Mouse (Mus musculus) left cerebral cortex, postnatal 25 days (tissue): ENCODE data around the gene Sipa1l2. TPM values are rescaled to one million over a fixed set of nuclear protein-coding genes. Genes with fewer than 3 reads are reported as not detected.
A peak's percentile ranks its signal among the peaks of the same experiment; 100 is the strongest.

Source experiments
- DNase-seq, 2 experiments: peaks; one replicate each; pipeline ENCODE4 v3.0.0; 2022; ENCODE audit warnings: low spot score in 2 of 2, mixed read lengths in 1 of 2
- intact Hi-C: fragments of 180-260 bp; cut with DNase I; formaldehyde crosslinking; loops from one replicate; pipeline ENCODE4 v1.15.1; 2025
- total RNA-seq, 2 experiments: library from RNA; stranded (reverse); gene quantifications; 2 replicates each; pipeline ENCODE4 v1.2.3; 2021

The Sipa1l2 gene
- total RNA-seq, 2 experiments from 2014 or later = 39.6 to 40.6 TPM

GRCm38 (mm10) chr8:125586587-125586986 is 17.0 kb upstream of the Sipa1l2 start:
- intact Hi-C loops = no loop called here
- DNase-seq = peak in 1 of 2 experiments; percentile 60

- no peak for DNase-seq
- intact Hi-C loops = no loop called here
Measured at GRCm38 (mm10) chr8:125584276-125584675, 14.7 kb upstream of the Sipa1l2 start.

GRCm38 (mm10) chr8:125580426-125580825 is 10.8 kb upstream of the Sipa1l2 start:
- intact Hi-C loops = no loop called here
- DNase-seq = no peak

- no peak for DNase-seq
- intact Hi-C loops = no loop called here
Measured at GRCm38 (mm10) chr8:125576127-125576526, 6.5 kb upstream of the Sipa1l2 start.

- intact Hi-C loops = loop anchor here (5.0 kb wide), 4 partner anchors 93 to 447 kb away; partner anchors contain the start of gene Map10
- peak; percentile 49 to 62 for DNase-seq
Measured at GRCm38 (mm10) chr8:125574280-125574679, 4.7 kb upstream of the Sipa1l2 start.

GRCm38 (mm10) chr8:125572246-125572645 is 2.6 kb upstream of the Sipa1l2 start:
- intact Hi-C loops = loop anchor here (5.0 kb wide), 4 partner anchors 95 to 445 kb away; partner anchors contain the start of gene Map10
- DNase-seq = no peak

- DNase-seq = peak in 1 of 2 experiments; percentile 47
- intact Hi-C loops = loop anchor here (5.0 kb wide), 4 partner anchors 96 to 444 kb away; partner anchors contain the start of gene Map10
Measured at GRCm38 (mm10) chr8:125570835-125571465, 1.3 kb upstream of the Sipa1l2 start.

- DNase-seq = no peak
- intact Hi-C loops = loop anchor here (5.0 kb wide), 4 partner anchors 97 to 443 kb away; partner anchors contain the start of gene Map10
Measured at GRCm38 (mm10) chr8:125570389-125570788, 781 bp upstream of the Sipa1l2 start.

- DNase-seq = peak; percentile 45 to 77
- intact Hi-C loops = loop anchor here (2.0 to 5.0 kb wide), 4 partner anchors 107 to 402 kb away; no protein-coding TSS in a partner anchor
Measured at GRCm38 (mm10) chr8:125568851-125569532, 616 bp downstream of the Sipa1l2 start.

- intact Hi-C loops = loop anchor here (2.0 to 5.0 kb wide), 4 partner anchors 106 to 401 kb away; no protein-coding TSS in a partner anchor
- DNase-seq = peak in 1 of 2 experiments; percentile 44
Measured at GRCm38 (mm10) chr8:125568421-125568850, 1.2 kb downstream of the Sipa1l2 start.

GRCm38 (mm10) chr8:125567569-125567968 is 2.0 kb downstream of the Sipa1l2 start:
- intact Hi-C loops = loop anchor here (5.0 kb wide), 3 partner anchors 105 to 400 kb away; no protein-coding TSS in a partner anchor
- DNase-seq = peak in 1 of 2 experiments; percentile 52

- intact Hi-C loops = no loop called here
- no peak for DNase-seq
Measured at GRCm38 (mm10) chr8:125562878-125563277, 6.7 kb downstream of the Sipa1l2 start.

GRCm38 (mm10) chr8:125560825-125561490 is 8.7 kb downstream of the Sipa1l2 start:
- intact Hi-C loops = no loop called here
- no peak for DNase-seq

GRCm38 (mm10) chr8:125559066-125559653 is 10.4 kb downstream of the Sipa1l2 start:
- intact Hi-C loops = loop anchor here (5.0 kb wide), 1 partner anchor 47 kb away; no protein-coding TSS in a partner anchor
- DNase-seq = no peak

GRCm38 (mm10) chr8:125558109-125559065 is 11.2 kb downstream of the Sipa1l2 start:
- DNase-seq = peak; percentile 89 to 94
- intact Hi-C loops = loop anchor here (5.0 kb wide), 1 partner anchor 46 kb away; no protein-coding TSS in a partner anchor

- intact Hi-C loops = loop anchor here (5.0 kb wide), 1 partner anchor 45 kb away; no protein-coding TSS in a partner anchor
- peak in 1 of 2 experiments; percentile 24 for DNase-seq
Measured at GRCm38 (mm10) chr8:125557391-125558108, 12.1 kb downstream of the Sipa1l2 start.

GRCm38 (mm10) chr8:125556706-125557105 is 12.9 kb downstream of the Sipa1l2 start:
- peak in 1 of 2 experiments; percentile 59 for DNase-seq
- intact Hi-C loops = loop anchor here (5.0 kb wide), 1 partner anchor 44 kb away; no protein-coding TSS in a partner anchor
